Mouse (Mus musculus): Measurements from ENCODE around the gene Usp22. TPM values are rescaled to one million over a fixed set of nuclear protein-coding genes. Genes with fewer than 3 reads are reported as not detected.

Gene Usp22
- polyA plus RNA-seq, 1 experiment from 2014 or later, result 273 TPM

DNA sequence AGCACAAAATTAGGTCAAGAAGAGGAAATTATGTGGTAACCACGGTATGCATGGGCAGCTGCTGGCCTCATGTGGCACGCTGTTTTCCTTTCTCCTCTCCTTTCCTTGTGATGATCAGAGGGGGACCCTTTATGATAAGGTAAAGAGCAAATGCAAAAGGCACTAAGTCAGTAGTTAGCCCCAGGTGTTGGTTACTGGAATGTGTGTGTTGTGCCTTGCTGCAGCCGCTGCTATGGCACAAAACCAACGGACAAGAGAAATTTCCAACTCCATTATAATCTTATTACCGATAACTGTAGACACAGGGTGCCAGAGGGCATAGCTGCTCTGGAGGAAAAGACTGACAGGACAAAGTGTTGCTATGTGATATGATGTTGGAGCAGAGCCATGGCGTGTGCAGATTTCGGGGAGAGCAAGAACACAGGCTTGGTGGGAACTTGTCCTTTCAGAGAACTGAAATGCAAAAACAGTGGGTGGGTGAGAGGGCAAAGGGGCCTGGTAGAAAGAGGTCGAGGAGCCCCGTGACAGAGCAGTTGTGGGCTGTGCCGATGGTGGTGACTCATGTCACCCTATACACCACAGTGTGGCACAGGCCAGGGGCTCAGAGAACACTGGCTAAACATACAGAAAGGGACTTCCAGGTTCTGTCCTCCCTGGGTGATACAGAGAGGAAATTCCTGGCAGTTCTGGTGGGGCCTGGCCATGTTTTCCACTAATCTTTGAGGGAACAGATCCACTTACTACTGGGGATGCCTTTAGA is 32.8 kb upstream of the Usp22 start, which contains the start of gene Aldh3a1:
Gene Aldh3a1, plus strand, starts transcription at position 51 of the 760 bp plus-strand sequence.
- Histone ChIP-seq H3K27me3 (ENCODE audit: control insufficient read depth, insufficient read depth, low read length) (no peaks in the 10 kb centered on the region), H3K36me3 (ENCODE audit: control insufficient read depth, insufficient read depth, low read length) (no peaks in the 10 kb centered on the region), H3K9me3 (ENCODE audit: control insufficient read depth, low read length) (no peaks in the 10 kb centered on the region), H3K27ac (ENCODE audit: low read depth, low read length) (no peak within 1 kb of the TSS), H3K9ac (ENCODE audit: low read depth, low read length) (no peak within 1 kb of the TSS), H3K4me3 (ENCODE audit: low read depth, low read length) (no peak within 1 kb of the TSS), H3K4me1 (replicated peaks; ENCODE audit: control insufficient read depth, insufficient read depth, low read length) (no peaks in the 10 kb centered on the region), H3K4me2 (replicated peaks; ENCODE audit: low read depth, low read length) (no peak within 1 kb of the TSS)
- DNase-seq (ENCODE audit: low spot score), result no peak
- no peak for ATAC-seq (ENCODE audit: low FRiP score)
- 76% methylated on average over 10 of the region's 10 CpGs for WGBS

DNA sequence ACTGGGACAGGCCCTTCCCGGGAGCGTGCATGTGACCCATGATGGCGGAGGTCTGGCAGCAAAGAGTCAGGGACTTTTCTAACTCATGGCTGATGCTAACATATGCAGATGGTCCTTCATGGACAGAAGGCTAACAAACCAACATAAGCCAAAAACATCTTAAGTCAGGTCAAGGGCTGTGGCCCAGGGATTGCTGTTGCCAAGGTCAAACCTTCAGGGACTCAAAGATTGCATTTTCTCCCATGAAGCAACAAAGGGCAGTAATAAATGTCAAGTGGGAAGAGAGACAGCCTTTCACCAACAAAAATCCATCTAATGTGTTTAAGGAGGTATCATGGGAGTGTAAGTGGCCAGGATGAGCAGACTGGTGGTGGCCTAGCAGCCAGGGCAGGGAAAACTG is 31.3 kb upstream of the Usp22 start:
- DNase-seq (ENCODE audit: low spot score), result no peak
- no peak overlapping the region for H3K4me2 ChIP-seq (replicated peaks; ENCODE audit: low read depth, low read length)
- WGBS, result 81% methylated on average over 3 of the region's 3 CpGs

DNA sequence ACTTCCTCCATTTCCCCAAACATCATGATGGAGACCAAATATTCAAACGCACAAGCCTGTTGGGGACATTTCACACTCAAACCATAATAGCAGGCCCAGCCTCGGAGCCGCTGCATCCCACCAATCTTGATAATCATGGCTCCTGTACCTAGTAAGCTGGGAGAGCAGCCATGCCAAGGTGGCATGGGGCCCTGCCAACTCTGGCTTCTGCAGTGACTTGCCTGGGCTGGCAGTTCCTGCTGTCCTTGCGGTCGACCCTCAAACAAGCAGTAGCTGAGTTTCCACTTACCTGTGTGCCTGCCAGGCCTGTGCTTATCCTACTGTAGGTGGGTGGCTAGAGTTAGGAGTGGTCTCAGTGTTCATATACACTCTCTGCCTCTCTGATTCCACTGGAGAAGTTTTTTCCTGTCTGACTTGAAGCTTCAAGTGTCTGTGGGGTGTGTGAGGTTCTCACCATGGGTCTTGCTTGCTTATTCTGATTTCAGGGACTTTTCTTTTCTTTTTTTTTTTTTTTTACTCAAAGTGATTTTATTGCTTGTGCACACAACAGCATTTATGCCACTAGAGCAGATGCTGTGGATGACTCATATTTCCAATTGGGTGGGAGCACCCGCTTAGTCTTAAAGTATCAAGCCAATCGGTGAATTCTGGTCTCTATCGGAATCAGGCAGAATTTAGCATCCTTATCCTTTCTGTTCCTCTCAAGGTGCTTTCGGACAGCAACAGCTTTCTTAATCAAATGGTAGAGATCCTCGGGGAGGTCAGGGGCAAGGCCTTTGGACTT is 30.5 kb upstream of the Usp22 start:
- Histone ChIP-seq H3K4me3 (ENCODE audit: low read depth, low read length) (no peak overlapping the region), H3K9ac (ENCODE audit: low read depth, low read length) (no peak overlapping the region), H3K27me3 (ENCODE audit: control insufficient read depth, insufficient read depth, low read length) (no peaks in the 10 kb centered on the region), H3K9me3 (ENCODE audit: control insufficient read depth, low read length) (no peaks in the 10 kb centered on the region), H3K4me2 (replicated peaks; ENCODE audit: low read depth, low read length) (no peak overlapping the region), H3K36me3 (ENCODE audit: control insufficient read depth, insufficient read depth, low read length) (no peaks in the 10 kb centered on the region), H3K27ac (ENCODE audit: low read depth, low read length) (no peak overlapping the region), H3K4me1 (replicated peaks; ENCODE audit: control insufficient read depth, insufficient read depth, low read length) (no peaks in the 10 kb centered on the region)
- DNase-seq (ENCODE audit: low spot score) (no peak), ATAC-seq (ENCODE audit: low FRiP score) (no peak)
- WGBS, result 95% methylated on average over 9 of the region's 10 CpGs

More for the DNA sequence above, 31.3 kb upstream of the Usp22 start:
- no peaks in the 10 kb centered on the region for H3K36me3 ChIP-seq (ENCODE audit: control insufficient read depth, insufficient read depth, low read length)
- no peak overlapping the region for H3K27ac ChIP-seq (ENCODE audit: low read depth, low read length)
- H3K9me3 ChIP-seq (ENCODE audit: control insufficient read depth, low read length), result no peaks in the 10 kb centered on the region
- H3K4me3 ChIP-seq (ENCODE audit: low read depth, low read length), result no peak overlapping the region
- H3K4me1 ChIP-seq (replicated peaks; ENCODE audit: control insufficient read depth, insufficient read depth, low read length), result no peaks in the 10 kb centered on the region
- H3K9ac ChIP-seq (ENCODE audit: low read depth, low read length), result no peak overlapping the region
- no peak for ATAC-seq (ENCODE audit: low FRiP score)
- H3K27me3 ChIP-seq (ENCODE audit: control insufficient read depth, insufficient read depth, low read length), result no peaks in the 10 kb centered on the region

DNA sequence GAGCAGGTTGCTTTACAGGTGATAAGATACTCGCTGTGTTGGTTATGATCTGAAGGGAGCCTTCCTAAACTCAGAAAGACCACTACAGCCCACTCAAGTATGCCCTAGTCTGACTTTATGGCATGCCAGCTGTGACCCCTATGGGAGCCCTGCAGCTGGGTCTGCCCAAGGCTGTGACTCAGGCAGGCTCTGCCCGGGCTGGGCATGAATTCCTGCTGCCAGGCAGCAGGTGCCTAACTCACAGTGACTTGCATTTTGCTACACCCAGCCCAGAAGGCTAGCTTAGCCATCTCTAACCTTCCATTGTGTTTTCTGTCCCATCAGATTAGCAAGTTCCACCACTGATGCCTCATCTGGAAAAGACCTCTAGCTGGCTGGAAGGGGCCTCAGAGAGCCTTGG is 28.0 kb upstream of the Usp22 start:
- no peak overlapping the region for H3K4me3 ChIP-seq (ENCODE audit: low read depth, low read length)
- no peaks in the 10 kb centered on the region for H3K4me1 ChIP-seq (replicated peaks; ENCODE audit: control insufficient read depth, insufficient read depth, low read length)
- no peaks in the 10 kb centered on the region for H3K27me3 ChIP-seq (ENCODE audit: control insufficient read depth, insufficient read depth, low read length)
- H3K36me3 ChIP-seq (ENCODE audit: control insufficient read depth, insufficient read depth, low read length), result no peaks in the 10 kb centered on the region
- ATAC-seq (ENCODE audit: low FRiP score), result no peak
- H3K27ac ChIP-seq (ENCODE audit: low read depth, low read length), result no peak overlapping the region
- no peak for DNase-seq (ENCODE audit: low spot score)
- no peak overlapping the region for H3K9ac ChIP-seq (ENCODE audit: low read depth, low read length)
- 82% methylated on average over 2 of the region's 2 CpGs for WGBS
- no peak overlapping the region for H3K4me2 ChIP-seq (replicated peaks; ENCODE audit: low read depth, low read length)
- no peaks in the 10 kb centered on the region for H3K9me3 ChIP-seq (ENCODE audit: control insufficient read depth, low read length)

DNA sequence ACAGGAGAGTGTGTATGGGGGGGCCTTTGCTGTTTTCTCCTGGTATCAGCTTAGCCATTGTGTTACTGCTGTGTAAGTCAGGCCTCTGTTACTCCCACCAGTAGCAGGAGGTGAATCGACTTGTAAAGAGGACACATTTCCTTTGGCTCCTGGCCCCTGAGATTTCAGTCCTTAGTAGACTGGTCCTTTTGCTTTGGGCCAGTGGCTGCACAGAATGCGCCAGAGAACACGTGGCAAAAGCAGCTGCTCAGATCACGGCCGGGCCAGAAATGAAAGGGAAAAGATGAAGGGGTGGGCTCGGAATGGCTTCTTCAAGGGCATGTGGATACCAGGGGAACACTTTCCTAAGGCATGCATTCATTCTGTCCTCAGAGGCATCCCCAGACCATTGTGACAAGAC is 27.3 kb upstream of the Usp22 start:
- no peak for DNase-seq (ENCODE audit: low spot score)
- Histone ChIP-seq H3K27ac (ENCODE audit: low read depth, low read length) (no peak overlapping the region), H3K4me3 (ENCODE audit: low read depth, low read length) (no peak overlapping the region), H3K4me1 (replicated peaks; ENCODE audit: control insufficient read depth, insufficient read depth, low read length) (no peaks in the 10 kb centered on the region), H3K9ac (ENCODE audit: low read depth, low read length) (no peak overlapping the region), H3K36me3 (ENCODE audit: control insufficient read depth, insufficient read depth, low read length) (no peaks in the 10 kb centered on the region), H3K4me2 (replicated peaks; ENCODE audit: low read depth, low read length) (no peak overlapping the region), H3K27me3 (ENCODE audit: control insufficient read depth, insufficient read depth, low read length) (no peaks in the 10 kb centered on the region), H3K9me3 (ENCODE audit: control insufficient read depth, low read length) (no peaks in the 10 kb centered on the region)
- WGBS, result 79% methylated on average over 6 of the region's 6 CpGs
- ATAC-seq (ENCODE audit: low FRiP score), result no peak

DNA sequence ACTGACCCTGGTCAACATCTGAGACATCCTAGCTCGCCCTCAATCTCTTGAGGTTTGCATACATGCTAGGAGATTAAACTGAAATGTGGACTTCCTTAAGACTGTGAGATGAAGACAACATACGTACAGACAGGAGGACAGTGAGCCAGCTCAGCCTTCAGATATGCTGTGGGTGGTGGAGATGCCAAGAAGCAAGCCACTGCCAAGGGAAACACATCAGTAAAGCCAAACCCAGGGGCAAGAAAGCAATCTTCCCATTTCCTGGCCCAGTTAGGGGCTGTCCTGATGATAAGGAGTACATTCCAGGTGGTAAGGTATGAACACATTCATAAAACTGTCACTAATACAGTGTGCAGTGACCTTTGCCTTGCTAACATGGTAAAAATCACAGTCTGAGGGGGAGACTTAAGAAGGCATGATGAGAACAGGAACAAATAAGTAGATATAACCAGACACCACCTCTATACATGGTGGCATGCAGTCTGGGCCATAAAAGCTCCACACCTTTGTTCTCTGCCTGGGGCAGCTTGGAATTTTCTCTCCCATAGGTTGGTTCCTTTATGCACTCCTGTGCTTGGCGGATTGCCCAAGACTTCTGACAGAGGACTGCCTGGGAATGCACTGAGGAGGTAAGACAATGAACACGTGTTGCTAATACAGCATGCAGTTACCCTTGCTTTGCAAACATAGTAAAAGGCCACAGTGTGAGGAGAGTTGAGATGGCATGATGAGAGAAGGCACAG is 24.9 kb upstream of the Usp22 start:
- Histone ChIP-seq H3K27ac (ENCODE audit: low read depth, low read length) (no peak overlapping the region), H3K9ac (ENCODE audit: low read depth, low read length) (no peak overlapping the region), H3K36me3 (ENCODE audit: control insufficient read depth, insufficient read depth, low read length) (no peaks in the 10 kb centered on the region), H3K27me3 (ENCODE audit: control insufficient read depth, insufficient read depth, low read length) (no peaks in the 10 kb centered on the region), H3K4me3 (ENCODE audit: low read depth, low read length) (no peak overlapping the region), H3K9me3 (ENCODE audit: control insufficient read depth, low read length) (no peaks in the 10 kb centered on the region), H3K4me2 (replicated peaks; ENCODE audit: low read depth, low read length) (no peak overlapping the region), H3K4me1 (replicated peaks; ENCODE audit: control insufficient read depth, insufficient read depth, low read length) (no peaks in the 10 kb centered on the region)
- ATAC-seq (ENCODE audit: low FRiP score) (no peak), DNase-seq (ENCODE audit: low spot score) (no peak)
- 74% methylated on average over 4 of the region's 4 CpGs for WGBS

DNA sequence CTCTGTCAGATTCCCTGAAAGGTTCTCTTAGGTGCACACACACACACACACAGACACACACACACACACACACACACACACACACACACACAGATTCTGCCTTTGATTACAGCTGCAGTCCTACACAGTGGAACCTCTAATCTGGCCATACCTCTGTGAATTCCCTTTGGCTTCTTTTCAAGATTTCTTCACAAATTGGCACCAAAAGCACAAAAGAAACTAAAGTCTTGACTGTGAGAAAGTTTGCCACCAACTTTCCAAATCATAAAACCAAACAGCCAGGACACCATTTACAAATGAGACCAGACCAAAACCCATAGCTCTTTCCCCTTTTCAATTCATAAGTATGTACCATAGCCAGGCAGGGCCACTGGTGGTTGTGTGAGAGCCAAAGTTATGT is 23.1 kb upstream of the Usp22 start:
- Histone ChIP-seq H3K4me3 (ENCODE audit: low read depth, low read length) (no peak overlapping the region), H3K27me3 (ENCODE audit: control insufficient read depth, insufficient read depth, low read length) (0 out of 2 replicates have a peak, but pooled peaks cover 2% of the 10 kb centered on the region), H3K9ac (ENCODE audit: low read depth, low read length) (no peak overlapping the region), H3K9me3 (ENCODE audit: control insufficient read depth, low read length) (no peaks in the 10 kb centered on the region), H3K36me3 (ENCODE audit: control insufficient read depth, insufficient read depth, low read length) (no peaks in the 10 kb centered on the region), H3K27ac (ENCODE audit: low read depth, low read length) (no peak overlapping the region), H3K4me2 (replicated peaks; ENCODE audit: low read depth, low read length) (no peak overlapping the region), H3K4me1 (replicated peaks; ENCODE audit: control insufficient read depth, insufficient read depth, low read length) (no peaks in the 10 kb centered on the region)
- no peak for ATAC-seq (ENCODE audit: low FRiP score)
- DNase-seq (ENCODE audit: low spot score), result no peak

DNA sequence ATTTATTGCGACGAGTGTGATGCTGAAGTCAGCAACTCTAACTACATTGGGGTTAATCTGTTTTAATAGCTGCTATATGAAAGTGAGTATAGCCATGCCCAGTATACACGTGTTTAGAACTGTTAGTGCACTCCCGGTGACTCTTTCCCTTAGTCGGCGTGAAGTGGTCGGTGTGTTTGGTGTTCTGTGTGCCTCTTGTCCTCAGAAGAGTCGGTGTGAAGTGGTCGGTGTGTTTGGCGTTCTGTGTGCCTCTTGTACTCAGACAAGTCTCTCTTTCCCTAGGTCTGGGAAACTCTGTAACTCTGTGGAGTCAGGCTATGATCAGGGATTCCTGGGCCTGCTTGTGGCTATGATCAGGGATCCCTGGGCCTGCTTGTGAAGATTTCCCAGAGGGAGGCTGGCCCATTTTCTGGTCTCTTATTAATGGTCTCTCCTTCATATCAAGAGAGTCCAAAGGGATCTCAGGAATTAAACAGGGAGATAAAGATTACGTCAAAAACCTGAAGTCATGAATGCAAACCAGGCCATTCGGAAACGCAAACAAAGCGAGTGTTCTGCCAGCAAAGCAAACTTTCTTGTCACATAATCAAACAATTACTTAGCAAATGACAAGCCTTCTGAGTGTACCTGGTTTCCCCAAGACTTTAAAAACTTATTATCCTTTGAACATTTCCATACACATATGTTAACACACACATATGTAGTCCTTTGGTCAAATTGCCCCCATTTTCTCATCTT is 21.9 kb upstream of the Usp22 start:
- H3K27me3 ChIP-seq (ENCODE audit: control insufficient read depth, insufficient read depth, low read length), result 0 out of 2 replicates have a peak, but pooled peaks cover 2% of the 10 kb centered on the region
- no peak overlapping the region for H3K27ac ChIP-seq (ENCODE audit: low read depth, low read length)
- no peak overlapping the region for H3K4me3 ChIP-seq (ENCODE audit: low read depth, low read length)
- WGBS, result 85% methylated on average over 14 of the region's 14 CpGs
- H3K36me3 ChIP-seq (ENCODE audit: control insufficient read depth, insufficient read depth, low read length), result no peaks in the 10 kb centered on the region
- no peaks in the 10 kb centered on the region for H3K9me3 ChIP-seq (ENCODE audit: control insufficient read depth, low read length)
- ATAC-seq (ENCODE audit: low FRiP score) (no peak), DNase-seq (ENCODE audit: low spot score) (no peak)
- no peak overlapping the region for H3K4me2 ChIP-seq (replicated peaks; ENCODE audit: low read depth, low read length)
- no peaks in the 10 kb centered on the region for H3K4me1 ChIP-seq (replicated peaks; ENCODE audit: control insufficient read depth, insufficient read depth, low read length)
- no peak overlapping the region for H3K9ac ChIP-seq (ENCODE audit: low read depth, low read length)

Data from hindbrain, embryonic 11.5 days (tissue).